ENCODE assay signal across 25 mouse cellular contexts in genomic region chr1:139203026-139203425, GRCm38 (mm10).
DNase-seq lines count a peak whose midpoint lies in the region; ATAC-seq and TF ChIP-seq lines count a peak whose summit lies in the region.
"Had no signal": no experiment of that assay in that cellular context is flagged by ENCODE, and none has a peak within 500 bp of the region (broad histone marks: within the 10 kb centered on the region; RNA-seq: fewer than 3 reads in every experiment).

No protein-coding gene starts in this region.

- no peak for ATAC-seq in hindbrain, postnatal 0 days
- ATAC-seq in hindbrain, embryonic 11.5 days (ENCODE audit: low FRiP score) = no peak
- ATAC-seq in lung, embryonic 16.5 days (ENCODE audit: low read depth) = 0 out of 2 replicates have a peak, but pooled peaks have one; percentile 15
- ATAC-seq: activated CD4-positive, CD25-positive, alpha-beta regulatory T cell, adult 4 months; intestine, postnatal 0 days had no signal

- WGBS in hindbrain, postnatal 0 days = 55% methylated on average over 5 of the region's 5 CpGs
- WGBS in hindbrain, embryonic 11.5 days = 85% methylated on average over 5 of the region's 5 CpGs
- 29% methylated on average over 5 of the region's 5 CpGs for WGBS in lung, embryonic 16.5 days

- no peak overlapping the region for H3K4me2 ChIP-seq in hindbrain, postnatal 0 days (ENCODE audit: low read depth, low read length)
- H3K4me2 ChIP-seq in hindbrain, embryonic 11.5 days (replicated peaks; ENCODE audit: low read depth, low read length) = no peak overlapping the region
- H3K4me2 ChIP-seq in lung, embryonic 16.5 days (ENCODE audit: low read depth, low read length) = no peak overlapping the region
- H3K4me2 ChIP-seq: heart, embryonic 12.5 days; limb, embryonic 15.5 days; neural tube, embryonic 15.5 days had no signal

- H3K27me3 ChIP-seq in hindbrain, postnatal 0 days (ENCODE audit: insufficient read depth, low read length) = no peaks in the 10 kb centered on the region
- no peaks in the 10 kb centered on the region for H3K27me3 ChIP-seq in hindbrain, embryonic 11.5 days (ENCODE audit: control insufficient read depth, insufficient read depth, low read length)
- H3K27me3 ChIP-seq in lung, embryonic 16.5 days (ENCODE audit: control insufficient read depth, insufficient read depth, low read depth, low read length) = no peaks in the 10 kb centered on the region
- H3K27me3 ChIP-seq: limb, embryonic 15.5 days; neural tube, embryonic 15.5 days had no signal

- H3K36me3 ChIP-seq in hindbrain, postnatal 0 days (ENCODE audit: insufficient read depth, low read length) = no peaks in the 10 kb centered on the region
- no peaks in the 10 kb centered on the region for H3K36me3 ChIP-seq in hindbrain, embryonic 11.5 days (ENCODE audit: control insufficient read depth, insufficient read depth, low read length)
- H3K36me3 ChIP-seq in lung, embryonic 16.5 days (ENCODE audit: control insufficient read depth, insufficient read depth, low read length) = no peaks in the 10 kb centered on the region
- H3K36me3 ChIP-seq: embryonic facial prominence, embryonic 10.5 days; heart, embryonic 12.5 days; hindbrain, embryonic 10.5 days; limb, embryonic 15.5 days; neural tube, embryonic 15.5 days had no signal

- H3K9ac ChIP-seq in hindbrain, postnatal 0 days (replicated peaks; ENCODE audit: low read length) = no peak overlapping the region
- no peak overlapping the region for H3K9ac ChIP-seq in hindbrain, embryonic 11.5 days (ENCODE audit: low read depth, low read length)
- no peak overlapping the region for H3K9ac ChIP-seq in lung, embryonic 16.5 days (ENCODE audit: low read length)
- H3K9ac ChIP-seq: heart, embryonic 12.5 days; limb, embryonic 15.5 days; liver, embryonic 14.5 days; neural tube, embryonic 15.5 days had no signal

- DNase-seq in adrenal gland, adult 2 months = peak; percentile 7
- DNase-seq in adrenal gland, adult 8-10 months = no peak
- DNase-seq in hindbrain, postnatal 0 days (ENCODE audit: low spot score) = peak; percentile 27
- no peak for DNase-seq in hindbrain, embryonic 11.5 days (ENCODE audit: low spot score)
- DNase-seq in lung, adult 18-20 months = no peak
- DNase-seq in testis, postnatal 14 days (ENCODE audit: low spot score) = peak; percentile 49
- DNase-seq in testis, postnatal 10 days (ENCODE audit: low spot score) = no peak
- DNase-seq: adrenal gland, postnatal 25 days; cerebellum, adult 11-12 months; cerebellum, postnatal 10 days; gastrocnemius, postnatal 25 days; heart, adult 18-20 months; heart, postnatal 10 days; kidney, postnatal 4 days; lung, postnatal 10 days had no signal

- no peak for TF ChIP-seq CTCF in hindbrain, postnatal 0 days (IDR thresholded peaks at IDR 0.05; ENCODE audit: low read depth)

- H3K4me1 ChIP-seq in hindbrain, postnatal 0 days (ENCODE audit: insufficient read depth, low read length) = no peaks in the 10 kb centered on the region
- H3K4me1 ChIP-seq in hindbrain, embryonic 11.5 days (replicated peaks; ENCODE audit: control insufficient read depth, insufficient read depth, low read length) = no peaks in the 10 kb centered on the region
- peaks cover 9% of the 10 kb centered on the region; the same call in 1 of the 2 replicates for H3K4me1 ChIP-seq in lung, embryonic 16.5 days (replicated peaks; ENCODE audit: control insufficient read depth, insufficient read depth, low read length)
- H3K4me1 ChIP-seq: hindbrain, embryonic 10.5 days; limb, embryonic 15.5 days had no signal

- H3K27ac ChIP-seq in hindbrain, postnatal 0 days = no peak overlapping the region
- no peak overlapping the region for H3K27ac ChIP-seq in hindbrain, embryonic 11.5 days (ENCODE audit: low read depth, low read length)
- no peak overlapping the region for H3K27ac ChIP-seq in lung, embryonic 16.5 days (ENCODE audit: low read length)
- H3K27ac ChIP-seq: embryonic facial prominence, embryonic 10.5 days; hindbrain, embryonic 10.5 days; left cerebral cortex, adult 2 months; limb, embryonic 15.5 days; liver, embryonic 14.5 days; neural tube, embryonic 15.5 days had no signal

- H3K9me3 ChIP-seq in hindbrain, postnatal 0 days (ENCODE audit: low read length) = no peaks in the 10 kb centered on the region
- no peaks in the 10 kb centered on the region for H3K9me3 ChIP-seq in hindbrain, embryonic 11.5 days (ENCODE audit: control insufficient read depth, low read length)
- H3K9me3 ChIP-seq in lung, embryonic 16.5 days (ENCODE audit: control insufficient read depth, low read length) = no peaks in the 10 kb centered on the region
- H3K9me3 ChIP-seq: embryonic facial prominence, embryonic 10.5 days; heart, embryonic 12.5 days; hindbrain, embryonic 10.5 days; limb, embryonic 15.5 days; neural tube, embryonic 15.5 days had no signal

- H3K4me3 ChIP-seq in hindbrain, postnatal 0 days (ENCODE audit: low read length) = no peak overlapping the region
- H3K4me3 ChIP-seq in hindbrain, embryonic 11.5 days (ENCODE audit: low read depth, low read length) = no peak overlapping the region
- no peak overlapping the region for H3K4me3 ChIP-seq in lung, embryonic 16.5 days (ENCODE audit: low read length)
- H3K4me3 ChIP-seq: embryonic facial prominence, embryonic 10.5 days; heart, embryonic 12.5 days; hindbrain, embryonic 10.5 days; left cerebral cortex, adult 2 months; limb, embryonic 15.5 days; neural tube, embryonic 15.5 days had no signal

Comparison
In these comparisons a context has a peak if more than half of its experiments do, and no peak if none do; other contexts are left out.
1. DNase-seq: peak in adrenal gland, adult 2 months (single experiment), hindbrain, postnatal 0 days (single experiment) and testis, postnatal 14 days (single experiment); none in adrenal gland, adult 8-10 months (single experiment), hindbrain, embryonic 11.5 days (single experiment), lung, adult 18-20 months (0 of 2) and testis, postnatal 10 days (single experiment).